Mouse (Mus musculus) small intestine, adult 2 months (tissue): ENCODE results near the gene Slc22a23. TPM values are rescaled to one million over a fixed set of nuclear protein-coding genes. Genes with fewer than 3 reads are reported as not detected.

ENCODE experiments used
- H3K27ac ChIP-seq: fragments of 200-500 bp; 2 replicates; pipeline ENCODE4 v1.5.1; 2012; ENCODE audit warnings: low read depth, low read length, control low read depth, inconsistent platforms; ENCODE audit not compliant: insufficient read depth
- H3K27me3 ChIP-seq: fragments of 200-500 bp; 2 replicates; pipeline ENCODE4 v1.6.1; 2012; ENCODE audit warnings: mild to moderate bottlenecking, moderate library complexity, low read length, inconsistent platforms; ENCODE audit not compliant: control insufficient read depth, insufficient read depth
- H3K36me3 ChIP-seq: fragments of 200-500 bp; 2 replicates; pipeline ENCODE4 v1.6.1; 2012; ENCODE audit warnings: mild to moderate bottlenecking, low read length, control low read depth, inconsistent platforms; ENCODE audit not compliant: control insufficient read depth, insufficient read depth
- H3K4me1 ChIP-seq: fragments of 200-500 bp; 2 replicates; pipeline ENCODE4 v1.6.1; 2012; ENCODE audit warnings: low read length, inconsistent platforms, mixed read lengths; ENCODE audit not compliant: control insufficient read depth, insufficient read depth, insufficient read length
- H3K4me3 ChIP-seq: fragments of 200-500 bp; 2 replicates; pipeline ENCODE4 v1.5.1; 2012; ENCODE audit warnings: low read depth, mild to moderate bottlenecking, control low read depth, inconsistent platforms, low read length, moderate library complexity
- CTCF ChIP-seq: fragments of 200-500 bp; IDR thresholded peaks from 2 replicates; pipeline ENCODE4 v1.5.1; 2012; ENCODE audit warnings: low read depth, mild to moderate bottlenecking, control low read depth, inconsistent platforms, low read length, moderate library complexity, mixed read lengths; ENCODE audit not compliant: insufficient replicate concordance, insufficient read length; ENCODE audit errors: extremely low read depth
- POLR2A ChIP-seq: fragments of 200-500 bp; IDR thresholded peaks from 2 replicates; pipeline ENCODE4 v1.6.1; 2012; ENCODE audit warnings: low read depth, mild to moderate bottlenecking, control low read depth, inconsistent platforms, low read length, moderate library complexity
- WGBS: fragments of 180-500 bp; shearing (Covaris S2); methylation state at CpG from one replicate; pipeline ENCODE4 v1.1.7; 2018; 5-methylcytosine and 5-hydroxymethylcytosine counted together
- polyA plus RNA-seq: library from polyadenylated mRNA; depleted of rRNA; stranded (reverse); fragments of >200 nt; gene quantifications from 2 replicates; pipeline ENCODE4 v1.2.3, GENCODE M21; 2012

Gene Slc22a23
- polyA plus RNA-seq, 1 experiment: 52.9 TPM

DNA sequence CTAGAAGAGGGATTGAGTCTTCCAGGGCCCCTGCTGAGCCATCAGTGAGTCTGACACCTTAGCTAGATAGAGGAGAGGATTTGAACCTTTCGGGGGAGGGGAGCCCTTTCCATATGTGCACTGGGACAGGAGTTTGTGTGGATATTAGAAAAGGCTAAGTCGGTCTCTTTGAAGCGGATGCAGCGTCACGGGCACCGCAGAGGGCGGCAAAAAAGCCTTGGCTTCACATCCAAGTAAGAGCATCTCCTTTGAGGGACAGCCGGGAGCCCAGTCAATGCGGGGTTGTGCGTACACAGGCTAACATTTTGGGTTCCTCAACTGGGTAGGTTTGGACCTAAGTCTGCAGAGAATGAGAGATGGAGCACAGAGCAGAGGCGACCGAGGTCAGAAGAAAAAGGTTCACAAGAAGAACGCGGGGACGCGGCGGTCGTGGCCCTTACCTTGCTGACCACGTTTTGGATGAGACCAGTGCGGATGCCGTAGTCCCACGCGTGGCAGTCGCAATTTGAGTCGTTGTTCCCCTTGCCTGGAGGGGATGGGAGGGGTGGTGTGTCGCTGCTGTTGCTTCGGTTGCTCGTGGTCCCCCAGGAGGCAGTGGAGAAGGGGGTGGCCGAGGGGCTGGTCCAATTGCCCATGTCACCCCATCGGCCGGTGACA lies 1.1 kb downstream of the Slc22a23 start:
- 2% methylated on average over 31 of the region's 31 CpGs for WGBS
- peaks cover 9% of the 10 kb centered on the region for H3K4me1 ChIP-seq
- no peaks in the 10 kb centered on the region for H3K36me3 ChIP-seq
- no peaks in the 10 kb centered on the region for H3K27me3 ChIP-seq
- 0 out of 2 replicates have a peak overlapping the region, but pooled peaks have one; percentile 6 for H3K27ac ChIP-seq
- peak overlapping the region; percentile 79 for H3K4me3 ChIP-seq
- TF ChIP-seq POLR2A: no peak
- TF ChIP-seq CTCF: no peak

DNA sequence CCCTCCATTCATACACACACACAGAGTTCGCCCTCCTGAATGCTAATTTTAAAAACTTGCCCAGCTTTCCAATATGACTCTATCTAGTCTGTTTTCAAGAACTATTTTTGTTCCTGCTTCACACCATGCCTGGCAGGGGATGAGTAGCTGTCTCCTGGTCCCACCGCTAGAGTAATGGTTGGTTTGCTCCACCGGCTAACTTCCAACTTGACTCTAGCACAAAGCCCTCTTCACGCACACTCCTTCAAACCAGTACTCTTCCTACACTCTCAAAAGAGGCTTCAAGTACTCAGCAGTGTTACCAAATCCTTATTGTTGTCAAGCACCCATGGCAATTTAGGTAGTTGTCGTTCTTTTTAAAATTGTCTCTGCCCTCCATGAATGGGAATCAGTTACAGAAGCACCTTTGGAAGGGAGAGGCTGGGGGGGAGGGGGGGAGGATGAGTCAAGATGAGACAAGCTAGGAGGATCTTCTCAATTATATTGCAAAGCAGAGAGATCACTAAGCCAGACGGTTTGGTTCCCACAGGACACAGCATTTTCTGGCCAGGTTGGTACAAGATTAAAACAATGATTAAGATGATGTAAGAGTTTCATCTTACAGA lies 2.6 kb downstream of the Slc22a23 start:
- 72% methylated on average over 6 of the region's 6 CpGs for WGBS
- no peak overlapping the region for H3K4me3 ChIP-seq
- no peak overlapping the region for H3K27ac ChIP-seq

DNA sequence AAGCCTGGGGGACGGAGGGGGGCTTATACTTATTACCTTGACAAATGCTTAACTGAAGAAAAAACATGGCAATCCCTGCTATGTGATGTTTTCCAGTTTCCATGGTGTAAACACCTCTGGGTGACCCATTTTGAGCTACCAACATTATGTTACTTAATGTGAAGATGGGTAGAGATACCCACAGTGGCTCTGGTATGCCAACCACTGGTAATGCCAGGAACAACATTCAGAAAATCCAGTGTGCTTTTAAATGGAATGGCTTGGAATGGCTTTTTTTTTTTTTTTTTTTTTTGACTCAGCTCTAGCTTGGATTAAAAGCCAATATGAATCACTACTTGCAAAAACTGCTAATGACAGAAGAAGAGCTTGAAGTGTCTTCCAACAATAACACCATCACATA lies 8.1 kb downstream of the Slc22a23 start:
- Histone ChIP-seq H3K36me3 (no peaks in the 10 kb centered on the region), H3K4me1 (peaks cover 39% of the 10 kb centered on the region; the same call in 1 of the 2 replicates), H3K27ac (no peak overlapping the region), H3K4me3 (no peak overlapping the region), H3K27me3 (no peaks in the 10 kb centered on the region)
- WGBS: 97% methylated on average over 1 of the region's 1 CpGs
- TF ChIP-seq POLR2A (no peak), CTCF (no peak)

More for the DNA sequence above, 2.6 kb downstream of the Slc22a23 start:
- Histone ChIP-seq H3K36me3 (no peaks in the 10 kb centered on the region), H3K4me1 (peaks cover 13% of the 10 kb centered on the region), H3K27me3 (no peaks in the 10 kb centered on the region)
- no peak for TF ChIP-seq POLR2A
- TF ChIP-seq CTCF: no peak

DNA sequence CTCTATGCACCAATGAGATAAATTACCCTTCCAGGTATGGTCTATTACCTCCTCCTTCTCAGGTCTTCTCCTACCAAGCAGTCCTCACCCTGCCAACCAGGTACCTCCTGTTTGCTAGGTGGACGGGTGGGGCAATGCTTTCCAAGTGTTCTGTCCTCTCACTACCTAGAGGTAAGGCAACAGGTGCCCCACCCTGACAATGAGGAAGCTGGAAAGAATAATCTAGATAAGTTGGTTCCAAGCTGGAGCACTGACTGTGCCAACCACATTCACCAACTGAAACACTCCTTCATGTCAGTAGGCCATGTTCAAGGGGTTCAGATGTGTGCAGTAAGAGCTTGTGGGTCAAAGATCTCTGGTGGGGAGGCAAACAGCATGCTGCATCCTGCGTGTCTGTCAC lies 10.1 kb downstream of the Slc22a23 start:
- Histone ChIP-seq H3K27me3 (no peaks in the 10 kb centered on the region), H3K4me3 (no peak overlapping the region), H3K4me1 (peaks cover 54% of the 10 kb centered on the region), H3K27ac (peak overlapping the region; percentile 84), H3K36me3 (no peaks in the 10 kb centered on the region)
- TF ChIP-seq CTCF (no peak), POLR2A (no peak)
- 22% methylated on average over 2 of the region's 2 CpGs for WGBS

DNA sequence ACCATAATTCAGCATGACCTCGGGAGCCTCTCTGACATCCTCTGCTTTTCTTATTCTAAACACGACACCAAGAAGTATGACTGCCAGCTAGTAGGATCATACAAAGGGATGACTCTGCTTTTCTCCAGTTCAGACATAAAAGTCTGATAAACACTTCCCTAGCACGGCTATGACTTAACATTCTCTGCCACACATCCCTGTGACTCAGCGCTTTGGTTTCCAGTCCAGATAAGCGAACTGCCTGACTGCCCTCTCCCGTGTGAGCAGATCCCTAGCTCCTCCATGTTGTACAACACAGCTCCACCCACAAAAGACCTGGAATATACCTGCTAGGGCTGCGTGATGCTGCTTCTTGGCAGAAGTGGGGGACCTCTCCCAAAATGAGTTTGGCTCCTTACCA lies 12.2 kb downstream of the Slc22a23 start:
- TF ChIP-seq CTCF (no peak), POLR2A (no peak)
- 0 out of 2 replicates have a peak overlapping the region, but pooled peaks have one; percentile 21 for H3K27ac ChIP-seq
- H3K36me3 ChIP-seq: no peaks in the 10 kb centered on the region
- no peak overlapping the region for H3K4me3 ChIP-seq
- 15% methylated on average over 7 of the region's 7 CpGs for WGBS
- H3K27me3 ChIP-seq: no peaks in the 10 kb centered on the region
- H3K4me1 ChIP-seq: peaks cover 53% of the 10 kb centered on the region

DNA sequence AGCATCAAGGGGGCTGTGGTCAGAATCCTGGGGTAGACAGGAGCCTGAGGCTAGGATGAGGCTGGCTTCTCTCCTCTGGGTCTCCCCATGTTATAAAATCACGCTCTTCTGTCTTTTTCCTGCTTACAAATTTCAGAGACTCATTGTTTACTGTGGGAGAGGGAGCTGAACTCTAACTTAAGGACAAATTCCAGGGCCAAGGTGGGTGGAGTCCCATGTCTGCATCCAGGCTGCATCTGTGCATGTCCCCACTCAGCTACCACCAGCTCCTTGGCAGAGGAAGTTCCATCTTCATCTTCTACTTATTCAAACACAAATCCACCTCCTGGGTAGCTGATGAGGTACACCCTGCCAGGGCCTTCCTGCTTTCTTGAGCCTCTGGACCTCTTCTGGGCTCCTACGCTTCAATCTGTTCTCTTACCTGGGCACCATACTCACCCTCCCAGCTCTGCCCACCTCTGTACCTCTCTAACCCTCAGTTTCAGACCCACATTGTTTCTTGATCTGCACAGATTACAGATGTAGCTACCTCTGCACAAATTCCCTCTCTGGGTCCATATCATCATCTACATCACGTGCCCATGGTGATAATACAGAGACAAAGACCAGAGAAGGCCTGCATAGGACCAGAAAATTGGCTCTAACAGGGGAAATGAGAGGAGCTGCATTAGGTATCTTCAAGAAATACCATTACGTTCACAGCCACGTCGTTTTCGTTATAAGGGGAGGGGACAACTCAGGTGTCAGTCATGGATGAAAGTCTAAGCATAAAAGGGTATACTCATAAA lies 13.4 kb downstream of the Slc22a23 start:
- TF ChIP-seq POLR2A (no peak), CTCF (no peak)
- H3K27me3 ChIP-seq: no peaks in the 10 kb centered on the region
- no peaks in the 10 kb centered on the region for H3K36me3 ChIP-seq
- no peak overlapping the region for H3K4me3 ChIP-seq
- H3K27ac ChIP-seq: no peak overlapping the region
- 80% methylated on average over 7 of the region's 7 CpGs for WGBS
- H3K4me1 ChIP-seq: peaks cover 47% of the 10 kb centered on the region

DNA sequence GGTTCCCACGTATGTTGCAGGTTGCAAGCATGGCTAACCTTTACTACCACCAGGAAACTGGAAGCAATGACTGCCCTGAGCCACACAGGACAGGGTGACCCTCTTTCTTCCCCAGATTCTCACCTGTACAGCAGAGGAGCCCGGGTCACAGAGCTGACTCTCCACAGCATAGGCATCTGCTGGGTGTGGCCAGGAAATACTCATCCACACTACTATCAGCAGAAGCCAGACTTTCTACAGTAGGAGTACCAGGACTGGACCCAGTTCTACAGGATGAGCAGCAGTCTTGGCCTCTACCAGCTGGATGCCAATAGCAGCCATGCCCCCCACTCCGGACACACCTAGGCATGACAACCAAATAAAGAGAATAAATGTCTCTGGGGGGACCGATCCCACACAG lies 15.4 kb downstream of the Slc22a23 start:
- H3K27me3 ChIP-seq: no peaks in the 10 kb centered on the region
- H3K27ac ChIP-seq: no peak overlapping the region
- WGBS: 81% methylated on average over 4 of the region's 4 CpGs
- TF ChIP-seq POLR2A: no peak
- no peak overlapping the region for H3K4me3 ChIP-seq
- H3K4me1 ChIP-seq: peaks cover 35% of the 10 kb centered on the region
- no peaks in the 10 kb centered on the region for H3K36me3 ChIP-seq
